Comparison of ENCODE assay signal across 15 mouse cellular contexts in genomic region chr10:112481921-112482607, GRCm38 (mm10).
"Had no signal": no experiment of that assay in that cellular context is flagged by ENCODE, and none has a peak within 500 bp of the region (broad histone marks: within the 10 kb centered on the region; RNA-seq: fewer than 3 reads in every experiment).

No protein-coding gene starts in this region.

- H3K36me3 ChIP-seq: kidney, embryonic 15.5 days; liver, embryonic 13.5 days; midbrain, embryonic 12.5 days had no signal

- H3K4me2 ChIP-seq: kidney, embryonic 15.5 days; liver, embryonic 13.5 days; midbrain, embryonic 12.5 days had no signal

- DNase-seq: kidney, adult 2 months; kidney, postnatal 10 days; kidney, postnatal 36 days; liver, embryonic 13.5 days; lung, adult 2 months; lung, postnatal 14 days; lung, postnatal 4 days; right cerebral cortex, postnatal 14 days; right cerebral cortex, postnatal 4 days; thymus, postnatal 25 days had no signal

- H3K4me3 ChIP-seq: kidney, embryonic 15.5 days; liver, embryonic 13.5 days; midbrain, embryonic 12.5 days had no signal

- H3K9ac ChIP-seq: kidney, embryonic 15.5 days; liver, embryonic 13.5 days; midbrain, embryonic 12.5 days had no signal

- H3K27ac ChIP-seq: kidney, embryonic 15.5 days; liver, embryonic 13.5 days; midbrain, embryonic 12.5 days; stomach, postnatal 0 days had no signal

- H3K9me3 ChIP-seq: kidney, embryonic 15.5 days; liver, embryonic 13.5 days; midbrain, embryonic 12.5 days had no signal

- ATAC-seq: intestine, postnatal 0 days; midbrain, embryonic 16.5 days had no signal

- H3K4me1 ChIP-seq: kidney, embryonic 15.5 days; liver, embryonic 13.5 days; midbrain, embryonic 12.5 days had no signal

- H3K27me3 ChIP-seq: kidney, embryonic 15.5 days; liver, embryonic 13.5 days; midbrain, embryonic 12.5 days had no signal
